ENCODE assay signal across 8 mouse cellular contexts in genomic region chr4:106838548-106839253, GRCm38 (mm10). TPM values are rescaled to one million over a fixed set of nuclear protein-coding genes. Genes with fewer than 3 reads are reported as not detected.
DNase-seq lines count a peak whose midpoint lies in the region; ATAC-seq and TF ChIP-seq lines count a peak whose summit lies in the region.

No protein-coding gene starts in this region.

- H3K4me1 ChIP-seq in heart, embryonic 12.5 days (replicated peaks): peaks cover 35% of the 10 kb centered on the region
- peaks cover 11% of the 10 kb centered on the region for H3K4me1 ChIP-seq in kidney, postnatal 0 days (replicated peaks; ENCODE audit: insufficient read depth, low read length)
- peaks cover 44% of the 10 kb centered on the region for H3K4me1 ChIP-seq in liver, embryonic 11.5 days (replicated peaks; ENCODE audit: control insufficient read depth, insufficient read depth, low read length)

- peak overlapping the region; percentile 90 for H3K4me2 ChIP-seq in heart, embryonic 12.5 days
- H3K4me2 ChIP-seq in kidney, postnatal 0 days (ENCODE audit: low read length): peak overlapping the region; percentile 100
- peak overlapping the region; percentile 100 for H3K4me2 ChIP-seq in liver, embryonic 11.5 days
- H3K4me2 ChIP-seq in myocyte (ENCODE audit: low read depth): peak overlapping the region; percentile 94

- TF ChIP-seq POLR2A in brain, embryonic 14.5 days (IDR thresholded peaks at IDR 0.05; ENCODE audit: borderline replicate concordance, extremely low read depth, insufficient read depth, insufficient read length, poor library complexity, severe bottlenecking): 0 out of 2 replicates have a peak, but pooled peaks have one; percentile 29
- no peak for TF ChIP-seq POLR2A in myocyte (IDR thresholded peaks at IDR 0.05; ENCODE audit: insufficient read length, low read depth)

- peak overlapping the region; percentile 22 for H3ac ChIP-seq in myocyte (ENCODE audit: control insufficient read depth, insufficient read length)

- 2% methylated on average over 36 of the region's 36 CpGs for WGBS in heart, embryonic 12.5 days
- 2% methylated on average over 36 of the region's 36 CpGs for WGBS in kidney, postnatal 0 days
- WGBS in liver, embryonic 11.5 days: 3% methylated on average over 36 of the region's 36 CpGs

- H3K79me2 ChIP-seq in myocyte (ENCODE audit: control insufficient read depth, insufficient read depth): no peaks in the 10 kb centered on the region

- peak overlapping the region; percentile 90 for H3K27ac ChIP-seq in heart, embryonic 12.5 days (ENCODE audit: poor library complexity, severe bottlenecking)
- H3K27ac ChIP-seq in kidney, postnatal 0 days: peak overlapping the region; percentile 95
- H3K27ac ChIP-seq in liver, embryonic 11.5 days (ENCODE audit: low read depth, low read length): peak overlapping the region; percentile 93

- peak; percentile 90 for DNase-seq in CD4-positive helper T cell, adult 2 months (ENCODE audit: low read depth, low spot score)
- peak; percentile 96 for DNase-seq in brain, embryonic 14.5 days (ENCODE audit: low read depth)
- DNase-seq in kidney, postnatal 0 days (ENCODE audit: low spot score): peak; percentile 96
- DNase-seq in liver, embryonic 11.5 days (ENCODE audit: low spot score): peak; percentile 99
- peak; percentile 98 to 100 for DNase-seq in spleen, postnatal 4 days (ENCODE audit: low spot score in 2 of 2)

- peak overlapping the region; percentile 72 for H3K9ac ChIP-seq in heart, embryonic 12.5 days
- H3K9ac ChIP-seq in kidney, postnatal 0 days (ENCODE audit: low read depth, low read length): peak overlapping the region; percentile 78
- H3K9ac ChIP-seq in liver, embryonic 11.5 days (ENCODE audit: low read depth, low read length): peak overlapping the region; percentile 86

- peak overlapping the region; percentile 58 for H3K4me3 ChIP-seq in heart, embryonic 12.5 days
- H3K4me3 ChIP-seq in kidney, postnatal 0 days (replicated peaks; ENCODE audit: low read depth, low read length): peak overlapping the region; percentile 61
- peak overlapping the region; percentile 73 for H3K4me3 ChIP-seq in liver, embryonic 11.5 days (ENCODE audit: low read depth, low read length)
- H3K4me3 ChIP-seq in myocyte: peak overlapping the region; percentile 62

- no peaks in the 10 kb centered on the region for H3K9me3 ChIP-seq in heart, embryonic 12.5 days (replicated peaks)
- H3K9me3 ChIP-seq in kidney, postnatal 0 days (replicated peaks; ENCODE audit: low read length): no peaks in the 10 kb centered on the region
- H3K9me3 ChIP-seq in liver, embryonic 11.5 days (ENCODE audit: control insufficient read depth, low read length): no peaks in the 10 kb centered on the region

- ATAC-seq in erythroblast, adult 5-6 weeks (replicated peaks; ENCODE audit: low FRiP score, poor library complexity, severe bottlenecking): peak; percentile 85
- peak; percentile 86 for ATAC-seq in heart, embryonic 12.5 days (ENCODE audit: insufficient number of reproducible peaks, low FRiP score)
- peak; percentile 82 for ATAC-seq in kidney, postnatal 0 days (replicated peaks; ENCODE audit: low FRiP score, low read depth)
- ATAC-seq in liver, embryonic 11.5 days (replicated peaks; ENCODE audit: low FRiP score): peak; percentile 84

- no peaks in the 10 kb centered on the region for H3K27me3 ChIP-seq in heart, embryonic 12.5 days (replicated peaks)
- no peaks in the 10 kb centered on the region for H3K27me3 ChIP-seq in kidney, postnatal 0 days (ENCODE audit: insufficient read depth, low read length)
- H3K27me3 ChIP-seq in liver, embryonic 11.5 days (replicated peaks; ENCODE audit: control insufficient read depth, insufficient read depth, low read length): no peaks in the 10 kb centered on the region
- no peaks in the 10 kb centered on the region for H3K27me3 ChIP-seq in myocyte (ENCODE audit: control insufficient read depth, insufficient read depth, insufficient read length)

- peak; percentile 90 for TF ChIP-seq CTCF in brain, embryonic 14.5 days (IDR thresholded peaks at IDR 0.05; ENCODE audit: borderline replicate concordance, extremely low read depth, insufficient read depth, insufficient read length)
- TF ChIP-seq CTCF in kidney, postnatal 0 days (IDR thresholded peaks at IDR 0.05; ENCODE audit: low read depth): peak; percentile 90

- H3K36me3 ChIP-seq in heart, embryonic 12.5 days: no peaks in the 10 kb centered on the region
- no peaks in the 10 kb centered on the region for H3K36me3 ChIP-seq in kidney, postnatal 0 days (ENCODE audit: insufficient read depth, low read length)
- no peaks in the 10 kb centered on the region for H3K36me3 ChIP-seq in liver, embryonic 11.5 days (ENCODE audit: control insufficient read depth, insufficient read depth, low read length)
- no peaks in the 10 kb centered on the region for H3K36me3 ChIP-seq in myocyte (ENCODE audit: control insufficient read depth, insufficient read depth)

TF ChIP-seq in myocyte, 11 proteins besides CTCF, POLR2A, EP300 and RAD21:
- TF ChIP-seq MYOD1 (IDR thresholded peaks at IDR 0.05; ENCODE audit: control insufficient read depth in 1 of 3, insufficient read length in 2 of 3, low read depth in 2 of 3) (peak in 1 of 3 experiments; percentile 2), MYOG (IDR thresholded peaks at IDR 0.05; ENCODE audit: control insufficient read depth in 1 of 3, insufficient read depth in 1 of 3, insufficient read length in 2 of 3, low read depth in 2 of 3) (no peak), TCF12 (IDR thresholded peaks at IDR 0.05; ENCODE audit: insufficient read depth, poor library complexity, severe bottlenecking) (no peak), MAX (IDR thresholded peaks at IDR 0.05; ENCODE audit: low read depth) (no peak)

RNA-seq across cellular contexts. Expression of gene Acot11, which starts 33.9 kb away (rescaled TPM):
- 1.4 and 2.0 TPM in 2 replicates for polyA plus RNA-seq in brain, embryonic 14.5 days (2012; rRNA removed)
- 0.19 and 2.7 TPM in 2 replicates for total RNA-seq in erythroblast, adult 5-6 weeks (2015; ENCODE audit: low replicate concordance)
- 1.3 TPM in 2 replicates for total RNA-seq in erythroblast, adult 5-6 weeks (2017; ENCODE audit: low replicate concordance)
- polyA plus RNA-seq in heart, embryonic 12.5 days (2016; fragmentation: Nextera tagmentation; extraction: Ambion mirVana): 4.1 and 5.6 TPM in 2 replicates
- 1.7 and 1.9 TPM in 2 replicates for polyA plus RNA-seq in kidney, postnatal 0 days (2015; fragmentation: Nextera tagmentation; extraction: Ambion mirVana)
- polyA plus RNA-seq in liver, embryonic 11.5 days (2014; fragmentation: Nextera tagmentation; extraction: Ambion mirVana): 2.9 and 3.9 TPM in 2 replicates
- polyA plus RNA-seq in myocyte (2012; fragmentation: generic; extraction: Trizol): 1.9 TPM

Comparison
In these comparisons a context has a peak if more than half of its experiments do, and no peak if none do; other contexts are left out.
1. Peak in every context shown above with its lines: DNase-seq, ATAC-seq, H3K4me3 ChIP-seq and H3K27ac ChIP-seq.